Mouse (Mus musculus) embryonic facial prominence, embryonic 13.5 days (tissue): Measurements from ENCODE around the gene Csmd2. TPM values are rescaled to one million over a fixed set of nuclear protein-coding genes. Genes with fewer than 3 reads are reported as not detected.

Experiments used
- ATAC-seq: fragments of 200-750 bp; cut with Nextera tagmentation; 2 replicates; pipeline ENCODE4 v1.8.0; 2017; ENCODE audit warnings: low read depth; ENCODE audit not compliant: insufficient number of reproducible peaks, insufficient read depth, low FRiP score, low TSS enrichment
- H3K27ac ChIP-seq: fragments of 300-500 bp; sonication (generic); 2 replicates; pipeline ENCODE4 v1.5.1; 2015; ENCODE audit warnings: moderate library complexity, mild to moderate bottlenecking, inconsistent platforms
- H3K27me3 ChIP-seq: fragments of 300-500 bp; sonication (generic); 2 replicates; pipeline ENCODE4 v1.6.1; 2015; ENCODE audit warnings: mild to moderate bottlenecking, inconsistent platforms
- H3K36me3 ChIP-seq: fragments of 300-500 bp; sonication (generic); 2 replicates; pipeline ENCODE4 v1.6.1; 2015; ENCODE audit warnings: mild to moderate bottlenecking, inconsistent platforms
- H3K4me1 ChIP-seq: fragments of 300-500 bp; sonication (generic); 2 replicates; pipeline ENCODE4 v1.6.1; 2015; ENCODE audit warnings: inconsistent platforms
- H3K4me2 ChIP-seq: fragments of 300-500 bp; sonication (generic); 2 replicates; pipeline ENCODE4 v1.6.1; 2015; ENCODE audit warnings: moderate library complexity, mild to moderate bottlenecking, inconsistent platforms
- H3K4me3 ChIP-seq: fragments of 300-500 bp; sonication (generic); 2 replicates; pipeline ENCODE4 v1.5.1; 2015; ENCODE audit warnings: mild to moderate bottlenecking, inconsistent platforms
- H3K9ac ChIP-seq: fragments of 300-500 bp; sonication (generic); 2 replicates; pipeline ENCODE4 v1.6.1; 2015; ENCODE audit warnings: mild to moderate bottlenecking, inconsistent platforms
- H3K9me3 ChIP-seq: fragments of 300-500 bp; sonication (generic); 2 replicates; pipeline ENCODE4 v1.6.1; 2016; ENCODE audit warnings: inconsistent platforms
- WGBS: fragments of 180-500 bp; shearing (Covaris S2); methylation state at CpG from one replicate; pipeline ENCODE4 v1.1.7; 2015; ENCODE audit warnings: mixed read lengths; 5-methylcytosine and 5-hydroxymethylcytosine counted together
- polyA plus RNA-seq: library from polyadenylated mRNA; unstranded; fragments of >200 nt; fragmentation: Nextera tagmentation; extraction: Ambion mirVana; gene quantifications from 2 replicates; pipeline ENCODE4 v1.2.1, GENCODE M21; 2015

Csmd2 gene
- polyA plus RNA-seq, 1 experiment from 2014 or later = 0.34 TPM

DNA sequence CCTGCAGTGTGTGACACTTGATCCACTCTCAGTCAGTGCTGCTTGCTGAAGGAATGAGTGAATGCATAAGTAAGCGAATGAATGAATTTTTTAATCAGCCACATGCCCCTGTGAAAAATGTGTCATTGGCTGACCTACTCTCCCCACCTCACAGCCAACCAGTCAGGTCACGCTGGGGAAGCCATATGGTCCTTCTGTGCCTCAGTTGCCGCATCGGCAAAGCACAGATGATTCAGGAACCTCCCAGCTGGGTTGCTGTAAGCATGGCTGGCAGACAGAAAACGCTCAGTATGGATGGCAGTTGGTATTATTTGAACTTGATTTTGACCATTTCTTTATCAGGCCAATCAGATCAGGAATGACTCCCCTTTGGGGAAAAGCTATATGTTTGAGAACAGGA is 386.4 kb downstream of the Csmd2 start:
- H3K9ac ChIP-seq = no peak overlapping the region
- no peak overlapping the region for H3K4me3 ChIP-seq
- no peaks in the 10 kb centered on the region for H3K9me3 ChIP-seq
- no peak overlapping the region for H3K4me2 ChIP-seq
- 82% methylated on average over 5 of the region's 5 CpGs for WGBS
- no peak overlapping the region for H3K27ac ChIP-seq
- no peaks in the 10 kb centered on the region for H3K4me1 ChIP-seq
- no peaks in the 10 kb centered on the region; the same call in 1 of the 2 replicates for H3K27me3 ChIP-seq
- H3K36me3 ChIP-seq = no peaks in the 10 kb centered on the region
- ATAC-seq = no peak

DNA sequence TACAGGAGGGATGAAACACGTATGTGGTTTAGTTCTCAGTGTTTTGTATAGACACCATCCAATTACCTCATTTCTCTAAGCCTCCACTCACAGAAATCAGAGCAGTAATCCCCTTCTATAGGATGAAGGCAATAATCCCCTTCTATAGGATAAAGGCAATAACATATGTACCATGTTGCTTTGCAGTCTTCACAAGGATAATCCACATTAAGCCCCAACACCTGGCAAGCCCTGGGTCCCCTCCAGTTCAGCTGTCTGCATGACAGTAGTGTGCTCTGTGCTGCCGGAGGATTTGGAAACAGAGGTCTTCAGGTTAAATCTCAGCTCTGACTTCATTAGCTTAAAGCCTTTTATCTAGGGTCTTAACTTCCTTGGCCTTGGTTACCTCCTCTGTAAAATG is 391.3 kb downstream of the Csmd2 start:
- ATAC-seq = no peak

DNA sequence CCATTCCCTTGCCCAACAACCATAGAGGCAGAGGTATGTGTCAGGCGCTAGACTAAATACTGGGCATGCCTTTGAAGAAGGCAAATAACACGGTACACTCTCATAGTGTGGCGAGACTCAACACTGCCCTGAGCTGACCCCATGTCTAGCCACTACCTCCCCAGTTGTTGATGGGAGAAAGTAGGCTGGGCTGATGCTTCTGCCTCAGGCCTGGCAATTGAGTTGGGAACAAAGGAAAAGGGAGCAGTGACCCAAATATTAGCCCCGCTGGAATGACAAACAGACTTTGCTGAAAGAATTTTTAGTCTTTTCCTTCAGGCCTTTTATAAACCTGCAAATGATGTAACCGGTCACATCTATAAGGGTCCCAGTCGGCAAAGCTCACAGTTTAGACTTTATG is 393.7 kb downstream of the Csmd2 start:
- ATAC-seq = no peak
- Histone ChIP-seq H3K36me3 (no peaks in the 10 kb centered on the region), H3K9ac (no peak overlapping the region), H3K4me2 (no peak overlapping the region), H3K4me1 (no peaks in the 10 kb centered on the region), H3K27me3 (no peaks in the 10 kb centered on the region), H3K4me3 (no peak overlapping the region), H3K27ac (no peak overlapping the region), H3K9me3 (no peaks in the 10 kb centered on the region)
- 82% methylated on average over 6 of the region's 6 CpGs for WGBS

More for the DNA sequence above, 391.3 kb downstream of the Csmd2 start:
- no peaks in the 10 kb centered on the region for H3K9me3 ChIP-seq
- no peaks in the 10 kb centered on the region; the same call in 1 of the 2 replicates for H3K27me3 ChIP-seq
- H3K9ac ChIP-seq = no peak overlapping the region
- no peak overlapping the region for H3K27ac ChIP-seq
- no peak overlapping the region for H3K4me3 ChIP-seq
- H3K36me3 ChIP-seq = no peaks in the 10 kb centered on the region
- no peak overlapping the region for H3K4me2 ChIP-seq
- no peaks in the 10 kb centered on the region for H3K4me1 ChIP-seq
- WGBS = 68% methylated on average over 2 of the region's 2 CpGs

DNA sequence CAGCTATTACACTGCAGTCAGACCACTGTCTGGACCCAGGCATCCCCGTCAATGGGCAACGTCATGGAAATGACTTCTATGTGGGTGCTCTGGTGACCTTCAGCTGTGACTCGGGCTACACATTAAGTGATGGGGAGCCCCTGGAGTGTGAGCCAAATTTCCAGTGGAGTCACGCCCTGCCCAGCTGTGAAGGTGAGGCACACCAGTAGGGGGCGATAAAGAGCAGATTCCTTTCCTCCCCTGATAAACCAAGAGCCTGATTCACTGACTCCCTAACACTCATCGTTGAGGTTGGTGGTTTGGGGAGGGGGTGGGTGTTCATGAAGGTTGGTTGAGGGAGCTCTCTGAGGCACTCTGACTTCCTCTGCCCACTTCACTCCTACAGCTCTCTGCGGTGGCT is 396.1 kb downstream of the Csmd2 start:
- 91% methylated on average over 7 of the region's 7 CpGs for WGBS
- ATAC-seq = no peak
- Histone ChIP-seq H3K9me3 (no peaks in the 10 kb centered on the region), H3K4me2 (no peak overlapping the region), H3K4me3 (no peak overlapping the region), H3K36me3 (no peaks in the 10 kb centered on the region), H3K27ac (no peak overlapping the region), H3K9ac (no peak overlapping the region), H3K27me3 (peaks cover 3% of the 10 kb centered on the region), H3K4me1 (no peaks in the 10 kb centered on the region)

DNA sequence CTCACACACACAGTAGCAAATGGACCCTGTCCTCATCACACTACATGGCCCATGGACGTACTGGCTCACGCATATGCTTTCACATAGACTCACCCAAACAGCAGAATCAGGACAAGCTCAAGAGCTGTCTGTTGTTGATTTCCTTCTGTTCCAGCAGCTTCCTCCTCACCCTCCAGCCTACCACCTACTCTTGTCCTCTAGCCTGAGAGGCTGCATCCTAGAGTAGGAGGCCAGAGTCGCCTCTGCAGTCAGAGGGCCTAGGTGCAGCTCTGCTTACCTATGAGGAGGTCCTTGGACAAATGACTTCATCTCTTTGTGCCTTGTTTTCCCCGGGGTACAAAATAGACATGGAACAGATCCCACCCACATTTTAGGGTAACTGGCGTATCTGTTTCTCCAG is 403.8 kb downstream of the Csmd2 start:
- Histone ChIP-seq H3K27me3 (peaks cover 32% of the 10 kb centered on the region), H3K9me3 (no peaks in the 10 kb centered on the region), H3K27ac (no peak overlapping the region), H3K9ac (no peak overlapping the region), H3K36me3 (no peaks in the 10 kb centered on the region), H3K4me3 (no peak overlapping the region), H3K4me1 (peaks cover under 1% of the 10 kb centered on the region; the same call in 1 of the 2 replicates), H3K4me2 (no peak overlapping the region)
- no peak for ATAC-seq
- WGBS = 88% methylated on average over 5 of the region's 5 CpGs

DNA sequence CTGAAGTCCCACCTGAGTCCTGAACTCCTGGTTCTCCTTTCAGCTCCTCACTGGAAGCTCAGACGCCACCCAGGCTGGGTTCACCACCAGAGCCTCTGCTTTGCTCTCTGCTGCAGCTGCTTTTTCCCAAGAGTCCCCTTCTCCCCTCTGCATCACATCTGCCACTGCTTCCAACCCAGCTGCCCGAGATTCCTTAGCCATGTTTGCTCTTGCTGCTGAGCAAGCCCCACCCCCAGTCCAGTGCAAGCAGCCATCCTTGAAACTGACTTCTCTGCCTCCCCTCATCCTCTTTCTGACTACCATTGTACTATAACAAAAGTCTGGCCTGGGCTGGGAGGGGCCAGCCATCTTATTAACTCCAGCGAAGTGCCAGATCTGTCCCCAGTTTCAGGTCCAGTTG is 404.6 kb downstream of the Csmd2 start:
- Histone ChIP-seq H3K36me3 (no peaks in the 10 kb centered on the region), H3K27ac (no peak overlapping the region), H3K4me1 (peaks cover 8% of the 10 kb centered on the region; the same call in 1 of the 2 replicates), H3K9me3 (no peaks in the 10 kb centered on the region), H3K9ac (no peak overlapping the region), H3K27me3 (peaks cover 34% of the 10 kb centered on the region), H3K4me3 (no peak overlapping the region), H3K4me2 (no peak overlapping the region)
- no peak for ATAC-seq
- WGBS = 40% methylated on average over 3 of the region's 3 CpGs

DNA sequence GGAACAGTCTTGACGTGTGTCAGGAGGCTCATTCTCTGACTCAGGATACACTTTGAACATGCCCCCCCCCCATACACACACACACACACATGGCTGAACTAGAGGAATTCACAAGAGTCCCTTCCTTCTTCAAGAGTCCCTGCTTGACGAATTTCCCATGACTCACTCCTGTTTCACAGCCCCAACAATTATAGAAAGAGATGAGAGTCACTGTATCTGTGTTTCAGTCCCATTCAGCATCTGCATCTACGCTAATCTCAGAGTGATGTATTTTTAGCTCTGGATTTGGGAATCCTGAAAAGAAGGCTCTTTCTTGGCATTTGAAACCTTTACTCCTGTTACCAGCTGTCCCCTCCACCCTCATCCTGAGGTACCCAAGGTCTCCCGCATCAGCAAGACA is 406.2 kb downstream of the Csmd2 start:
- H3K4me3 ChIP-seq = no peak overlapping the region
- WGBS = 75% methylated on average over 4 of the region's 4 CpGs
- no peak overlapping the region for H3K27ac ChIP-seq
- H3K4me1 ChIP-seq = peaks cover 13% of the 10 kb centered on the region; the same call in 1 of the 2 replicates
- H3K9me3 ChIP-seq = no peaks in the 10 kb centered on the region
- no peaks in the 10 kb centered on the region for H3K36me3 ChIP-seq
- H3K27me3 ChIP-seq = peaks cover 38% of the 10 kb centered on the region
- ATAC-seq = no peak
- no peak overlapping the region for H3K9ac ChIP-seq
- H3K4me2 ChIP-seq = no peak overlapping the region

DNA sequence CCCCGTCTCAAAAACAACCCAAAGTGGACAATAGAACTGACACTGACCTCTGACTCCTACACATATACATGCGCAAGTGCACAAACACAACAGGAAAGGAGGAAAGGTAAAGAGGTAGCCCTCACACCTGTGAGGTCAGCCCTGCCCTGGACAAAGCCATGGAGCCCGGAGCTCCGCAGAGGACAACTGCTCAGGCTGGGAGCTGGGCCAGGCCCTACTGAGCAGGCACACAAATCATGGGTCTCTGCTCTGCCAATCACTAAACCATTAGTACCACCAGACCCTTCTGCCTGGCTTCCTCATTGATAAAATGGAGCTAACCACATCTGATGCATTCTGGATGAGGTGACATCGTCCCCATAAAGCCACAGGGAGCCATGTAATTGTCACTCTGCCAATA is 409.0 kb downstream of the Csmd2 start:
- no peak for ATAC-seq
- no peaks in the 10 kb centered on the region for H3K36me3 ChIP-seq
- H3K9ac ChIP-seq = no peak overlapping the region
- no peaks in the 10 kb centered on the region for H3K9me3 ChIP-seq
- WGBS = 85% methylated on average over 5 of the region's 5 CpGs
- no peak overlapping the region for H3K4me2 ChIP-seq
- peaks cover 29% of the 10 kb centered on the region for H3K27me3 ChIP-seq
- no peak overlapping the region for H3K27ac ChIP-seq
- H3K4me3 ChIP-seq = no peak overlapping the region
- peaks cover 18% of the 10 kb centered on the region; the same call in 1 of the 2 replicates for H3K4me1 ChIP-seq

DNA sequence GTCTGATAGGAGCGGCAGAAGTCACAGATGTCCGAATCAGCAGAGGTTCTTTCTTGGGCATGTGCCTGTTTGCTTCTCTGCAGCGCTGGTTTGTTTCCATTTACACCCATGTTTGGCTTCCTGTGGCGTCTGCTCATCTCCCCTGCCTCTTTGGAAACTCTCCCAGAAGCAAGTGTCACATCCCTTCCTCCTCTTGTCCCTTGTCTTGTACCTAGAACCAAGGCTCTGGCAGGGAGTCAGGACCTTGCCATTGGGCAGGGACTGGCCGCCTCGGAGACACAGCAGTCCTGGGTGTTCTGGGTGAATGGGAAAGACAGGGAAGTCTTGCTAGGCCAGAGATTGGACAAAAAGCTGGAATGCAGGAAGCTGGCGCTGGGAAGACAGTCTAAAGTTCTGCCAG is 410.1 kb downstream of the Csmd2 start:
- no peaks in the 10 kb centered on the region for H3K9me3 ChIP-seq
- no peaks in the 10 kb centered on the region for H3K36me3 ChIP-seq
- H3K9ac ChIP-seq = no peak overlapping the region
- WGBS = 43% methylated on average over 7 of the region's 7 CpGs
- no peak overlapping the region for H3K4me2 ChIP-seq
- no peak overlapping the region for H3K27ac ChIP-seq
- H3K27me3 ChIP-seq = peaks cover 28% of the 10 kb centered on the region
- ATAC-seq = no peak
- H3K4me1 ChIP-seq = peaks cover 18% of the 10 kb centered on the region; the same call in 1 of the 2 replicates
- no peak overlapping the region for H3K4me3 ChIP-seq

DNA sequence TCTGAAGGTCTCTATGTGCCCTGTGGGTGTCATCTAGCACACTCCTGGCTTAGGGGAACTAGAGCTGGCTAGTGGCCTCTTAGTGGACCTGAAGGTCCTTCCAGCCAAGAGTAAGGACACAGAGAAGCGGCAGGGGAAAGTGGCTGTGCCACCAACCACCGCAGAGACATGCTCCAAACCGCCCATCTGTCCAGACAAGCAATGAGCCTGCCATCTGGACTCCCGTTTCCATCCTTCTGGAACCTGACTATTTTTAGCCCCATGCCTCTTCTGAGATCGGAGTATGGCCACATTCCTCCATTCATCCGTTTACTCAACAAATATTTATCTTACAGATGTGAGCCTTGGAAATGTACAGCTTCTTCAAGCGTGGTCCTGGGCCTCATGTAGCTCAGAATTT is 411.3 kb downstream of the Csmd2 start:
- H3K4me2 ChIP-seq = no peak overlapping the region
- H3K9me3 ChIP-seq = no peaks in the 10 kb centered on the region
- H3K36me3 ChIP-seq = no peaks in the 10 kb centered on the region
- H3K4me1 ChIP-seq = peaks cover 18% of the 10 kb centered on the region; the same call in 1 of the 2 replicates
- WGBS = 65% methylated on average over 7 of the region's 7 CpGs
- H3K4me3 ChIP-seq = no peak overlapping the region
- H3K9ac ChIP-seq = no peak overlapping the region
- H3K27me3 ChIP-seq = peaks cover 22% of the 10 kb centered on the region
- ATAC-seq = no peak
- H3K27ac ChIP-seq = no peak overlapping the region

DNA sequence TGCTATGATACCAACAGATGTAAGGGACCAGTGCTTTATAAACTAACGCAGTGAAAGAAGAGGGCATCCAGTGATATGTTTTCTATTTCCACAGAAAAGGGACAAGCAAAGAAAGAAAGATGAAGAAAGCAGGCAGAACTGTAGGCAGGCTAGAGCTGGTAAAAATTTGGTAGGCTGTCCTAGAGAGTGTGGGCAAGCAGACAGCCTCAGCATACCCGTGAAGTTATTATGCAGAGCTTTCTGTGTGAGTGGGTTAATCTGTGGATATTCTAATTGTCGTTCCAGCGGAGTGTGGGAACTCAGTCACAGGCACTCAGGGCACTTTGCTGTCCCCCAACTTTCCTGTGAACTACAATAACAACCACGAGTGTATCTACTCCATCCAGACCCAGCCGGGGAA is 412.4 kb downstream of the Csmd2 start:
- 79% methylated on average over 6 of the region's 6 CpGs for WGBS
- H3K4me2 ChIP-seq = no peak overlapping the region
- no peak overlapping the region for H3K27ac ChIP-seq
- peaks cover 19% of the 10 kb centered on the region for H3K27me3 ChIP-seq
- H3K36me3 ChIP-seq = no peaks in the 10 kb centered on the region
- no peaks in the 10 kb centered on the region for H3K9me3 ChIP-seq
- no peak for ATAC-seq
- H3K4me3 ChIP-seq = no peak overlapping the region
- peaks cover 18% of the 10 kb centered on the region; the same call in 1 of the 2 replicates for H3K4me1 ChIP-seq
- no peak overlapping the region for H3K9ac ChIP-seq

DNA sequence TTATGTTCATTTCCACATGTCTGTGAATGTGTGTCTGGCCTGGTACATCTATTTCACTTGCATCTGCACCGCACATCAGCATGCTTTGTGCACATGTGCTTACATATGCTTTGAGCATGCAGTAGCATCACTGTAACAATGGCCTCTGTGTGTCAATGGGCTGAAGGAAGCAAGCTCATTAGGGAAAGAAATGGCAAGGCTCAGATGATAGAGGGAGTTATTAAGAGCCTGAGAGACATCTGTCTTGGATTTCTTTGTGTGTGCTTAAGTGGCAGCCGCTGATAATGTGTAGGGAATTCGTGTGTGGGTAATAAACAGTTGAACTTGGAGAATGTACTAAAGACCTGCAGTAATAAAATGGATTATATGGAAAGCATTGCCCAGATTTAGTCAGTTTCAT is 413.9 kb downstream of the Csmd2 start:
- no peaks in the 10 kb centered on the region for H3K9me3 ChIP-seq
- H3K36me3 ChIP-seq = no peaks in the 10 kb centered on the region
- H3K27me3 ChIP-seq = peaks cover 11% of the 10 kb centered on the region
- no peak overlapping the region for H3K27ac ChIP-seq
- H3K4me3 ChIP-seq = no peak overlapping the region
- H3K9ac ChIP-seq = no peak overlapping the region
- 54% methylated on average over 3 of the region's 3 CpGs for WGBS
- H3K4me2 ChIP-seq = no peak overlapping the region
- no peak for ATAC-seq
- peaks cover 17% of the 10 kb centered on the region; the same call in 1 of the 2 replicates for H3K4me1 ChIP-seq

DNA sequence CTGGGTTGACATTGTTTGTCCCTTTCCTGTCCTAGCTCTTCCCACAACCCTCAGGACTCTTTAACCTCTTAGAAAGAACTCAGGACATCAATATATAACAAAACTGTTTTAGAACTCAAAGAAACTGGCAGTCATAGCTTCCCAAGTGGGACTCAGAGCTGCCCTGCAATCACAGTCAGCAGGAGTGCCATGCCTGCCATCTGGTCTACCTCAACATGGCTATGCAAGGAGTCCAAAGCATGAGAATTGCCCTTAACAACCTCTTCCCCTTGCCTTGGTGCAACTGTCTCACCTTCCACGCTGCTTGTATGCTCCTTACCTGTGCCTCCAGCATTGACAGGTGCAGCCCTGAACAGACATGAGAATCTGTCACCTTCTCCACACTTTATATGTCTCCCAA is 415.0 kb downstream of the Csmd2 start:
- Histone ChIP-seq H3K36me3 (no peaks in the 10 kb centered on the region), H3K4me2 (no peak overlapping the region), H3K27ac (no peak overlapping the region), H3K4me1 (peaks cover 7% of the 10 kb centered on the region; the same call in 1 of the 2 replicates), H3K27me3 (peaks cover 10% of the 10 kb centered on the region), H3K4me3 (no peak overlapping the region), H3K9me3 (no peaks in the 10 kb centered on the region), H3K9ac (no peak overlapping the region)
- WGBS = 64% methylated on average over 1 of the region's 1 CpGs
- no peak for ATAC-seq
